Mouse (Mus musculus) layer of hippocampus, postnatal 14 days (tissue): ENCODE measurements around the gene Tfip11. TPM values are rescaled to one million over a fixed set of nuclear protein-coding genes. Genes with fewer than 3 reads are reported as not detected.
A peak's percentile ranks its signal among the peaks of the same experiment; 100 is the strongest.

Experiments
- DNase-seq, 2 experiments: peaks; one replicate each; pipeline ENCODE4 v3.0.0; 2021 to 2022; ENCODE audit warnings: low spot score in 2 of 2, mixed read lengths in 1 of 2
- total RNA-seq, 2 experiments: library from RNA; stranded (reverse); gene quantifications; 2 replicates each; pipeline ENCODE4 v1.2.3; 2021

The Tfip11 gene
- total RNA-seq, 2 experiments from 2014 or later = 34.9 to 36.8 TPM

DNA sequence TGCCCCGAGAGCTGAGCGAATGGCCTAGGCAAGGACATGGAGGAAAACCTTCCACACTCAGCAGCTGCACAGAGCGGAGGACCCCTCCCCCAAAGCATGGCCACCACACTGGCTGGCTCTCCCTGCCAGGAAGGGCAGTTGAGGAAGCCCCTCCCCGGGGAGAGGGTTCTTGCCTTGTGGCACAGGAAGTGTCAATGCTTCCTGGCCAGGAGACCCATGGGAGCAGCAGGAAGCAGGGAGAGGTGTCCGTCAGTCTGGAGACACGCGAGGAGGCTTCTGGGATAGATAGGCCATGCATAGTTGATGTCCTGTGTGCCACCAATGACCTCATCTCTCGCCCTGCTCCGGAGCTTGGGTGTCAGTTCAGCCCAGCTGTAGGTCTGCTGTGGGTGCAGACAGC lies 30.2 kb downstream of the Tfip11 start:
- no peak for DNase-seq

DNA sequence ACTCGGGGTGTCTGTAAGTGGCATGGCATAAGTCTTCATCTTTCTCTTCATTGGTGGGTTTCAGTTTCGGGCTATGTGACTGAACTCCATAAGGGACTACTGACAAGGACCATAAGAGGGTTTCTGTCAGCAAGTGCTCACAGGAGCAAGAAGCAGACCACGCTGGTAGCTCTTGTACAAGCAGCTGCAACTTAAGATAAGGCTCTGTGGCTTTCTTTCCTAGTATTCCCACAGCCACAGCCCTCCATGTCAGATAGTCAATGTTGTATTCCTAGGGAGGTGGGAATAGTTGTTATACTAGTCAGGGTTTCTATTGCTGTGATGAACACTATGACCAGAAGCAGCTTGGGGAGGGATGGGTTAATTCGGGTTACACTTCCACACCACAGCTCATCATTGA lies 33.4 kb downstream of the Tfip11 start:
- no peak for DNase-seq

DNA sequence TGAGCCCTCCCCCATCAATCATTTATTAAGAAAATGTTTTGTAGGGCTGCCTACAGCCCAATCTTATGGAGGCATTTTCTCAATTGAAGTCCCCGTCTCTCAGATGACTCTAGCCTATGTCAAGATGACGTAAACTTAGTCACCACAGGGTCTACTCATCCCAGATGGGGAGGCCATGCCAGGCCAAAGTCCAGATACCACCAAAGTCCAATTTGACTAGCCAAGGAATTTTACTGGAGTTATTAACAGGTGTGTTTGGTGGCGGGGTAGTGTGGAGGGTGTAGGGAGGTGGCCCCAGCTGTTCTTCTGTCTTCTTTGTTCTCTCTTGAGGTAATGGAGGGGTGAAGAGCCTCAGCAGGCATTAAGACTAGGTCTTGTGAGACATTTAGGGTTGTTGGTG lies 33.9 kb downstream of the Tfip11 start:
- DNase-seq = no peak

DNA sequence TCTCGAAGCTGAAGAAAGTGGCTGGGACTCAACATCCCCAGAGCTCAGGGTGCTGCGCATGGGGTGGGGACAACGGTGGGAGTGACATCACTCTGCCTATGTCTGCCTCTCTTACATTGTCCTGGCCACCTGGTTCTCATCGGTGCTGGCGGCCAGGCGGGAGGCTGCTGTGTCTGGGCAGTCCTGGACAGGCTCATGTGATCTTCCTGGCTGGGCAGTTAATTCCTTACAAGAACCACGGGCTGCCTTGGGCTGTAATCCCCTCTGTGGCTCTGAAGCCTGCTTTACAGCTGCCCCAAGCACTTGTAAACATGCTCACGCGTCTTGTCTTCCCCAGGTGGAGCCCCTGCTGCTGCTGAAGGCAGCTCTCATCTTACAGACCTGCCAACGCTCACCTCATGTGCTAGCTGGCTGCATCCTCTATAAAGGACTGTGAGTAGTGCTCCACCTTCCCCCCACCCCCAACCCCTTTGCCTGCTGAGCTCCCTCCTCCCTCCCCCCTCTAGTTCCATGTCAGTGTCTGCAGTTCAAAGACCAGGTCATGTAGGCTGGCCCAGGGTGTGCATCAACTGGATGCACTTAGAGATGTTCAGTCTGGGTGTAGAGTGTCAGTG lies 38.1 kb downstream of the Tfip11 start:
- no peak for DNase-seq

DNA sequence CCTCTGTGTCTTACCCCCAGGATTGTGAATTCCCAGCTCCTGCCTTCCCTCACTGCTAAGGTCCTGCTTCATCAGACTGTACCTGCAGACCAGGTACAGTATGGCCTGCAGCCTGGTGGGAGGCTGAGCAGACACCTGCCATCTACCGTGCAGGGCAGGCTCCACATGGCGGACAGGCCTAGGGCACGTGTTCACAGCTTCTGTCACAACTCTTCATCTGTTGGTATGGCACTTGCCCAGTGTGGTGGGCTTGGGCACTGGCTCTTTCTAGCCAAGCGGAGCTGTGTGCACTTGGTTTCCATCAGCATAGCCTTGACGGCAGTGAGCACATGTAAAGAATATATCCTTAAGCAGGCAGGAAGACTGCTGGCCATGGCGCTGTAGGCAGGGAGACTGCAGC lies 40.7 kb downstream of the Tfip11 start:
- DNase-seq = no peak

DNA sequence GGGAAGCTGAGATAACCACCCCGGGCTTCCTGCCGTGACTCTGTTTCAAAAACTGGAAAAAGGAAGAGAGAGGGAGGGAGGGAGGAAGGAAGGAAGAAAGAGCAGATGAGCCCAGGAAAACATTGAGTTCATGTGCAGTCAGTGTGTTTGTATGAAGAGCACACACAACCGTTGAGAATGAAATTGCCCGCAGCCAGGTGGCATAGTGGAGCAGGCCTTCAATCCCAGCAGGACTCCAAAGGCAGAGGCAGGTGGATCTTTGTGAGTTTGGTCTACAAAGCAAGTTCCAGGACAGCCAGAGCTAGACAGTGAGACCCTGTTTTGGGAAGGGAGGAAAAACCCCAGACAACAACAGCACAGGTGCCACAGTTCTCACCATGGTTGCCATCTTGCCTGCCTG lies 41.2 kb downstream of the Tfip11 start:
- no peak for DNase-seq

DNA sequence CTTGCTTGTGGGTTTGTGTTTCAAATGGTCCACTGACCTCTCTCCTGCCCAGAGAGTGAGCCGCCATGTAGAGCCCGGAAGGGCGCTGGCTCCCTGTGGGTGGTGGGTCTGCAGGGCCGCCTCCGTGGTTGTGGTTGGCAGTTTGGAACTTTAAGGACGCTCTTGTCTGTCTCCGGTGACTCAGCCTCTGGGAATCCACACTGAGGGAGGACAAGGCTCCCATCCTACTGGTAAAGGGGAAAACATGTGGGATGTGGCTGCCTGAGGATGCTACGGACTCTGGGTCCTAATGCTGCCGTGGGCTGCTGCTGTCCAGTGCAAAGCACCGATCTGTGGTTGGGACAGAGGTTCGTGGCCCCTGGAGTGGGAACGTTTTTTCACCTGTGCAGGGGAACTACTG lies 41.8 kb downstream of the Tfip11 start:
- no peak for DNase-seq

DNA sequence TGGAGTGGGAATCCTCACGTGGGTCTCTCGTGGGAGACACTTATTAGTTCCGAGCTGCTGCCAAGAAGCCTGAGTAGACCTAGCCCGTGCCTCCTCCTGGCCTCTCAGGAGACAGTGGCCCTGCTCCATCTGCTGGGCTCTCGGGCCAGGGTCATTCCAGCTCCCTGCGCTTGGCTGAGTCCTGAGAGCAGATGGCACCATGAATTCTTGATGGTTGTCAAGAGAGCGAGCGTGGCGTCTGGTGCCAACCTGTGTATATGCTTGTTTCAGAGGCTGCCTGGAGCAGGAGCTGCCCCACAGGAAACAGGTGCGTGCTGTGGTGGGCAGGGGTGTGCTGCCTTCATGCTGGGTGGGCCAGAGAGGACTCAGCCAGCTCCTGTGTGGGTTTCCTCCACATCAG lies 42.5 kb downstream of the Tfip11 start:
- no peak for DNase-seq

DNA sequence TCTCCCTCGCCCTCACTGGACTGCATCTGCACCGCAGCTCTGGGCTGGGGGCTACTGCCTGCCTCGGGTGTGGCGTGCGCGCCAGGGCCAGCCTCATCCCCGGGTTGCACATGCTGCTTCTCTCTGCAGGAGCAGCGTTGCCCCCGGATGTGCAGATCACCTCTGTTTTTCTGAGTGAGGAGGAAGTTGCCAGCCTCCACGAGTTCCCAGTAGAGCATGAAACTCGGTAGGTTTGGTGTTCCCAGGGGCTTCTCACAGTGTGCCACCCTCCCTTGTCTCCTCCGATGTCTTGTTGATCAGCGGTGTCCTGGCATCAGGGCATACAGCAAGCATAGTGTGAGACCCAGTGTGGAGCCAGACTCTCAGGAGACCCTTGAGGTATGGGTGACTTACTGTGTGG lies 43.2 kb downstream of the Tfip11 start:
- DNase-seq = no peak

DNA sequence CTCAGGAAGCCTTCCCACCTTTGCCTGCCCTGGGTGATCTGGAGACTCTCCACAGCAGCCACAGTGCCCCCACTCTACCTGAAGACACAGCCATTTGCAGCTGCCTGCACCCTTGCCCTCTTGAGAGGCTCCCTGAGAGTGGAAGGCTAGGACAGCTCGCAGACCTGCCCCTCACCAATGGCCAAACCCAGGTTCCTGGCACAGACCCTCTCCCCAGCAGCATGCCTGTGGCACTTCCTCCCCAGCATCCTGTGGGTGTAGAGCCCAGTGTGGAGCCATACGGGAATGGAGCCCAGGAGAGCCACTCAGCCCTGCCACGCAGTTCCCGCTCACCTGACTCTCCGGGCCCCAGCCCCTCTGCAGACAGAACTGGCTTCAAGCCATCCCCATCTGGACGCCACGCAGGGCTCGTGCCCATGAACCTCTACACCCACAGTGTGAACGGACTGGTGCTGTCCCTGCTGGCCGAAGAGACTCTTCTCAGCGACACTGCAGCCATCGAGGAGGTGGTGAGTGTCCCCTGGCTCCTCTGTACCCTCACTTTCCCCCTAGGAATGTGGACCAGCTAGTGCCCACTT lies 44.2 kb downstream of the Tfip11 start:
- no peak for DNase-seq

DNA sequence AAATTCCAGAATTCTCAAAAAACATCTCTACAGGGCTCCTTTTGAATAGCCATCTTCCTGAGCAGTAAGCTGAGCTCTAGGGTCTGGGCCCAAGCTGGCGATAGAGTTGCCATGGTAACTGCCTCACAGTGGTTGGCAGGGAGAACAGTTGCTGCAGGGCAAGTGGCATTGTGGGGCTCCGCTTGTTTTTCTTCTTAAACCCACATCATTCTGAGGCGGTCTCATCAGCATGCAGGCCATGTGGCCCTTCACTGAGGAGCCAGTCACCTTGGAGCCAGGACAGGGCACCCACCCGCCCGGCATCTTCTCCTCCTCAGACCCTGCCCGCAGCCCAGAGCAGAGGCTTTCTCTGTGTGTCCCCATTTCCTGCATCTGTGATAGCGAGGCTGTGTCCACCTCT lies 45.8 kb downstream of the Tfip11 start:
- DNase-seq = peak; percentile 71 to 90

DNA sequence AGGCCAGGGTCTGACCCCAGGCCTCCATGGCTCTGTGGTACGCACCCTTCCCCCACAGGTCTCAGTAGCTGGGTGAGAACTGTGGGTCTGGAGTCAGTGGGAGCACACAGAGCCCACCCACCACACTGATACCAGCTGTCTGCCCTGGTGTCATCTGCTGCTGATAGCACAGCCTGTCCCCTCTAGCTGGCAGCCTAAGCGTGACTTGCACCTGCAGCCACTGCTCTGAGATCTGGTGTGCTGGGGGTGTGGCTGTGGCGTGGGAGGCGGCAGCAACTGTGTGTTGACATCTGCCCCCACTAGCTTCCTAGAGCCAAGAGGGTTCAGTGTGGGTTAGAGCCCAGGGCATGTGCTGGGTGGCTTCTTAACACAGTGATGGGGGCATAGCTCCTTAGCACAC lies 50.0 kb downstream of the Tfip11 start:
- no peak for DNase-seq

DNA sequence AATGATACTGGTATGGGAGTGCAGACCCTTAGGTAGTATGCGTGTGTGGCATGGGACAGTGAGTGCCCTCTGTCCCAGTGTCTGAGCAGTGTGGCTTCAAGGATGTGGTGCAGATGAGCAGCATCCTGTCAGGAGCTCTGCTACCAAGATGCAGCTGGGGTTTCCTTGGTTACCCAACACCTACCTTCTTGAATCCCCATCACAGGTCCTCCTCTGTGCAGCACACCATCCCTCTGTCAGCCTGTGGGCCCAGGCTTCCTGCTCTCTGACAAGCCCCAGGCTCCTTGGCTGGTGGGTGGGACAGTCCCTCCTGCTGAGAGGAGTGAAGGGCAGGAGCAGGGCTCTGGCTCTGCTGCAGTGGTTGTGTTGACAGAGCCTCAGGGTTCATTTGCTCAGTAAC lies 51.2 kb downstream of the Tfip11 start:
- DNase-seq = no peak

DNA sequence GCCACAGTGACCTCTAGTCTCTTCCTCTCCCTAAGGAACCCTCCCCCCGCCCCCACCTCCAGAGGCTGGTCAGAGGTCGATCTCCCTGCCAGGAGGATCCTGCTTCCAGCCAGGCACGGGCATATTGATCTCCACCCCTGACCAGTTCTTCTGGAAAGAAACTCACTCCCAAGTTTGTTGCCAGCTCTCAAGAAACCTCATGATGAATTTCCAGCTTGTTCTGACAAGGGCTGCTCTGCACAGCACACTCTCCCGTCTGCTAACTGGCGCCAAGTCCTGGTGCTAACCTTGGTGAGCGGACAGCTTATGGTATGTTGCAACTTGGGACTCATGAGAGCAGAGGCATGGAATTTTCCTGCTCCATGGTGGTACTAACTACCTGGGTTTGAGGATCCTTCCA lies 52.6 kb downstream of the Tfip11 start:
- DNase-seq = no peak

DNA sequence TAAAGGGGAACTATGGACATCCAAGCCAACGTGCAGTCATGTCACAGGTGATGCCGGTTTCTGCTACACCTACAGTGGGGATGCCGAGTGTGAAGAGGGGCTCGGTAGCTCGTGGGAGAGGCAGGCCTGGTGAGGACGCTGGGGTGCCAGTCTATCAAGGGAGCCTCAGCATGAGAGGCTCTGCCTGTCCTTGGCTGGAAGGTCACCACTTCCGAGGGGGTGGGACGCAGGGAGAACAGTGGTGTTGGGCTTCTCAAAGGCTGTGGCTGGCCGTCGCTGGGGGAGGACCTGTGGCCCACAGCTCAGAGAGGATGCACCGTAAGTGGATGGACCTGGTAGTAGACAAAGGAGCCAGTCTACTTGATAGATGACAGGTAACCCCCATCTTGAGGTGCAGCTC lies 55.0 kb downstream of the Tfip11 start:
- DNase-seq = no peak

DNA sequence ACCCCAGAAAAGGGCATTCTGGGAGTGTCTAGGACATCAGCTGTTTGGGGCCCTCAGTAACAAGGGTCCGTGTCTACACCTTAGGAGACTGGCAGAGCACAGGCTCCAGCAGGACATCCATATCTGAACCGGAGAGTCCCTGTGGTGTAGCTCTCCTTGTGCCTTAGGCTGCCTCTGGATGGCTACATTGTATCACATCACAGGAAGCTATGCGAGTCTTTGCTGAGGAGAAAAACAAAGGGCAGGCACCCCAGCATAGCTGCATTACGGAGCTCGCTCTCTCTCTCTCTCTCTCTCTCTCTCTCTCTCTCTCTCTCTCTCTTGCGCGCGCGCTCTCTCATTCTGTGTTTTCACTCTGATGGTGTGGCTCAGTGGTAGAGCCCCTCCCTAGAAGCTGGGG lies 55.9 kb downstream of the Tfip11 start:
- DNase-seq = no peak

DNA sequence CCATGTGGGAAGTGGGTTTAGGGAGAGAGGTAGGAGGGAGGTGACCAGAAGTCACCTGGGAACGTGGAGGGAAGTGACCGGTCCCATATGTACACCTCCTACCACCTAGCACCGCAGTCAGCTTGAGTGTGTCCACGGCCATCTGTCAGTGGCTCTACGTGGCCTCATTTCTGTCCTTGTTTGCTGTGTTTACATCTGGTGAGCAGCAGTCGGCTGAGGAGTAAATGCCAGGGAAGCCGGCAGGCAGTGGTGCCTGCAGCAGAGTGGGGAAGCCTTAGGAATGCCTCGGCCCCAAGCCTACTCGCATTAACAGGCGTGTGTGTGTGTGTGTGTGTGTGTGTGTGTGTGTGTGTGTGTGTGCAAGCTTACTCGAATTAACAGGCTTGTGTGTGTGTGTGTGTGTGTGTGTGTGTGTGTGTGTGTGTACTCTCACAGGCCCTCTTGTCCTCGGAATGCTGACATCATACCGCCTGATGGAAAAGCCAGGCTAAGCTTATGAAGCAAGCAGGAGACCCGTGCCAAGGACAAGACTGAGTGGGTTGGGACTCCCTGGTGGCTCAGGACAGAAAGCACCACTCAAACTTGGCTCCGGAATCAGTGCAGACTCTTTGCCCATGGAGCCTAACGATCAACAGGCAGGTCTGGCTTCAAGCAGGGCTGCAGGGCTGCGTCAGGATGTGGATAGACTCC lies 56.6 kb downstream of the Tfip11 start:
- DNase-seq = peak in 1 of 2 experiments; percentile 78

DNA sequence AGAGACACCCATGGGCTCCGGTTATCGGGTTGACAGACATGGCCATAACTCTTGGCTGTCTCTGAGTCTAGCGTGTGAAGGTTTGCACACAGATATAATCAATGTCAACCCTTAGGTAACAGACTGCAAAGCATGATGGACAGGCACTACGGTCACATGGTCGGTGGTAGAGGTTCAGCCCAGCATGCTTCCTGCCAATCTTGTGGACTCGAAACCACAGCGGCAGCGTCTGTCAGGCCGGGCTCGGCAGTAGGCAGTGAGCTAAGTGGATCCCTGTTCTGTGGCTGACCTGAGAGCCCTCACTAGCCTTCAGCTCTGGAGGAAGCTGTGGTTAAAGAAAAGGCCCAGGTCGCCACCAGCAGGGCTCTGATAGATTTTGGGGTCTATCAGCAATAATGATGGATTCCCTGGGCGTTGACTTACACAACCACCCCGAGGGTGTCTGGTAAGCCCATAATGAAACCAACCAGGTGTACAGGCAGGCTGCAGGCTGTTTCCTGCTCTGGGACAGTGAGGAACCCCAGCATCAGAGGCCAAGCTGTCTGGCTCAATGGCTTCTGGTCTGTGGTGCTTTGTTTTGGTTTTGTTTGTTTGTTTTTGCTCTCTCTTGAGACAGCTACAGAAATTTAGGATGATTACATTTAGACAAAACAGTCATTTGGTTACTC lies 58.8 kb downstream of the Tfip11 start:
- no peak for DNase-seq

DNA sequence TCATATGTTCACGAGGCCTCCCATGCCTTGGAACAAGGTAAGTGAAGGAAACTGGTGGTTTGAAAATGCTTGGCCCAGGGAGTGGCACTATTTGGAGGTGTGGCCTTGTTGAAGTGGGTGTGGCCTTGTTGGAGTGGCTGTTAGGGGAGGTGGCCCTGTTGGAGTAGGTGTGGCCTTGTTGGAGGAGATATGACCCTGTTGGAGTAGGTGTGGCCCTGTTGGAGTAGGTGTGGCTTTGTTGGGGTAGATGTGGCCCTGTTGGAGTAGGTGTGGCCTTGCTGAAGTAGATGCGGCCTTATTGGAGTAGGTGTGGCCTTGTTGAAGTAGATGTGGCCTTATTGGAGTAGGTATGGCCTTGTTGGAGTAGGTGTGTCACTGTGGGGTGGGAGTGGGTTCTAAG lies 59.8 kb downstream of the Tfip11 start:
- DNase-seq = no peak
